Mouse (Mus musculus) limb, embryonic 12.5 days (tissue): Measurements from ENCODE around the gene Pik3c2a. TPM values are rescaled to one million over a fixed set of nuclear protein-coding genes. Genes with fewer than 3 reads are reported as not detected.

Experiments
- ATAC-seq: fragments of 200-750 bp; cut with Nextera tagmentation; 2 replicates; pipeline ENCODE4 v1.8.0; 2017; ENCODE audit warnings: low read depth, moderate TSS enrichment; ENCODE audit not compliant: insufficient number of reproducible peaks, insufficient read depth, low FRiP score, low TSS enrichment
- H3K27ac ChIP-seq: fragments of 300-500 bp; sonication (generic); 2 replicates; pipeline ENCODE4 v1.5.1; 2016; ENCODE audit warnings: mild to moderate bottlenecking, moderate library complexity
- H3K27me3 ChIP-seq: fragments of 300-500 bp; sonication (generic); 2 replicates; pipeline ENCODE4 v1.6.1; 2016; ENCODE audit warnings: mild to moderate bottlenecking, moderate library complexity
- H3K36me3 ChIP-seq: fragments of 300-500 bp; sonication (generic); 2 replicates; pipeline ENCODE4 v1.6.1; 2016; ENCODE audit warnings: mild to moderate bottlenecking, moderate library complexity
- H3K4me1 ChIP-seq: fragments of 300-500 bp; sonication (generic); replicated peaks from 2 replicates; pipeline ENCODE4 v1.6.1; 2016
- H3K4me2 ChIP-seq: fragments of 300-500 bp; sonication (generic); 2 replicates; pipeline ENCODE4 v1.6.1; 2016; ENCODE audit warnings: mild to moderate bottlenecking, moderate library complexity
- H3K4me3 ChIP-seq: fragments of 300-500 bp; sonication (generic); replicated peaks from 2 replicates; pipeline ENCODE4 v1.5.1; 2016; ENCODE audit warnings: mild to moderate bottlenecking
- H3K9ac ChIP-seq: fragments of 300-500 bp; sonication (generic); replicated peaks from 2 replicates; pipeline ENCODE4 v1.6.1; 2016; ENCODE audit warnings: mild to moderate bottlenecking, moderate library complexity
- H3K9me3 ChIP-seq: fragments of 300-500 bp; sonication (generic); 2 replicates; pipeline ENCODE4 v1.6.1; 2016; ENCODE audit warnings: mild to moderate bottlenecking, moderate library complexity
- WGBS: fragments of 180-500 bp; shearing (Covaris S2); methylation state at CpG from one replicate; pipeline ENCODE4 v1.1.7; 2016; 5-methylcytosine and 5-hydroxymethylcytosine counted together
- polyA plus RNA-seq: library from polyadenylated mRNA; unstranded; fragments of >200 nt; fragmentation: Nextera tagmentation; extraction: Ambion mirVana; gene quantifications from 2 replicates; pipeline ENCODE4 v1.2.1, GENCODE M21; 2016

Pik3c2a gene
- polyA plus RNA-seq, 1 experiment from 2014 or later, result 38.5 TPM

DNA sequence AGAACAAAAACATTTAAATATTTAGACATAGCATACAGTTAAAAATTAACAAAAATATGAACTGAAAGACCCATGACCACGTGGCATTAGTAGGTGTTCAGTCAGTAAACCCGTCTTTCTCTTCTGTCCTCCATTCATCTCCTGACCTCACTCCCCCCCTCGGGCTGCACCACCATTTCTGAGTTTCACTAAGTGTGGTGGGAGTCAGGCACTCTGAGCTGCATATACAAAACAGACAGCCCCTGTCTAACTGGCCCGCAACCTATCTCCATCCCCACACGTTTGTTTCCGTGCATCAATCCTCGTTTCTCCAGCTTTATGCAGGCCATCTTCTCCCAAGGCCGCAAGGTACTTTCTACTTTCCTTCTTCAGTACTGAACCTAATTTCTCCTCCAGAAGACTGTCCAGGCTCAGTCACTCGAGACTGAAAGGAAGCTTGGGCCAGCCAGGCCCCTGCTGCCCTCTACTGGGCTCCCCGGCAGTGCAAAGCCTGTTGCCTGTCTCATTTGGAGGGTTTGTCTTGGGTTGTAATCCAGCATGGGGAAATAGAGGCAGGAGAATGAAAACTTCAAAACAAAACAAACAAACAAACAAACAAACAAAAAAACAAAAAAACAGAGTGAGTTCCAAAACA lies 119.8 kb downstream of the Pik3c2a start:
- peaks cover 7% of the 10 kb centered on the region; the same call in 1 of the 2 replicates for H3K36me3 ChIP-seq
- no peak overlapping the region for H3K4me2 ChIP-seq
- WGBS, result 36% methylated on average over 10 of the region's 10 CpGs
- H3K27me3 ChIP-seq, result no peaks in the 10 kb centered on the region
- no peak overlapping the region for H3K9ac ChIP-seq
- no peak overlapping the region for H3K4me3 ChIP-seq
- H3K9me3 ChIP-seq, result no peaks in the 10 kb centered on the region
- H3K4me1 ChIP-seq, result no peaks in the 10 kb centered on the region
- ATAC-seq, result no peak
- no peak overlapping the region for H3K27ac ChIP-seq

DNA sequence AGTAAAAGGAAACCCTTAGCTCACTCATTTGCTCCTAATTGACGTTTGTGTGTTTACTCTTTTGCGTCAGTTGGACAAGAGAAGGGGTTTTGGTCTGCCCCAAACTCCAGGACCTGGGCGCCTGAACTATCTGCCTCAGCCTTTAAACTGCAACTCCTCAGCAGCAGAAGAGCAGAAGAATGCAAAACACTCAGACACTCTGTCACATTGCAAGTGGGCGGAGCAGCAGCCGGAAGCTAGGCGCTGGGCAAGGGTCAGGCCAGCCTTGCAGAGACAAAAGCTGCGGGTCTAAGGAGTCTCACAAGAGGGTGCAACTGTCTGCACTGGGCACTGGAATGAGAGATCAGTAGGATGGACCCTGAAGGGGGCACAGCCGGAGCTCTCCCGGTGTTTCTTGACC lies 133.8 kb downstream of the Pik3c2a start:
- Histone ChIP-seq H3K4me2 (peak overlapping the region; percentile 21; the same call in 1 of the 2 replicates), H3K27ac (no peak overlapping the region), H3K4me3 (no peak overlapping the region), H3K9me3 (no peaks in the 10 kb centered on the region), H3K4me1 (peaks cover 17% of the 10 kb centered on the region), H3K9ac (no peak overlapping the region), H3K27me3 (peaks cover 40% of the 10 kb centered on the region), H3K36me3 (no peaks in the 10 kb centered on the region)
- 19% methylated on average over 9 of the region's 9 CpGs for WGBS
- no peak for ATAC-seq

DNA sequence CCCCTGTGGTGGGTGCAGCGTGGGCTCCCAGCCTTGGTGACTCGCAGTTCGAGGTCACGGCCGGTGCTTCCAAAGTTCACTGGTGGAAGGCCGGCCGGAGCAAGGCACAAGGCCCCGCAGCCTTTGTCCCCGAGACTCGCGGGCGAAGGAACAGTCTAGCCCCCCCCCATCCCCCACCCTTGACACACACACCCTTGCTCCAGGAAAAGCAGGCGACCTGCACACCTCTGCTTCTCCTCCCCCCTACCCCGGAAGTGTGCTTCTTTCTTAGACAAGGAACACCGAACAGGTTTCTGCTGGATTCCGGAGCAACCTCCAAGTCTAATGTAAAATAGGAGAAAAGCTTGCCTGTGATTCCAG lies 134.6 kb downstream of the Pik3c2a start:
- Histone ChIP-seq H3K9ac (no peak overlapping the region), H3K27ac (no peak overlapping the region)
- ATAC-seq, result no peak

DNA sequence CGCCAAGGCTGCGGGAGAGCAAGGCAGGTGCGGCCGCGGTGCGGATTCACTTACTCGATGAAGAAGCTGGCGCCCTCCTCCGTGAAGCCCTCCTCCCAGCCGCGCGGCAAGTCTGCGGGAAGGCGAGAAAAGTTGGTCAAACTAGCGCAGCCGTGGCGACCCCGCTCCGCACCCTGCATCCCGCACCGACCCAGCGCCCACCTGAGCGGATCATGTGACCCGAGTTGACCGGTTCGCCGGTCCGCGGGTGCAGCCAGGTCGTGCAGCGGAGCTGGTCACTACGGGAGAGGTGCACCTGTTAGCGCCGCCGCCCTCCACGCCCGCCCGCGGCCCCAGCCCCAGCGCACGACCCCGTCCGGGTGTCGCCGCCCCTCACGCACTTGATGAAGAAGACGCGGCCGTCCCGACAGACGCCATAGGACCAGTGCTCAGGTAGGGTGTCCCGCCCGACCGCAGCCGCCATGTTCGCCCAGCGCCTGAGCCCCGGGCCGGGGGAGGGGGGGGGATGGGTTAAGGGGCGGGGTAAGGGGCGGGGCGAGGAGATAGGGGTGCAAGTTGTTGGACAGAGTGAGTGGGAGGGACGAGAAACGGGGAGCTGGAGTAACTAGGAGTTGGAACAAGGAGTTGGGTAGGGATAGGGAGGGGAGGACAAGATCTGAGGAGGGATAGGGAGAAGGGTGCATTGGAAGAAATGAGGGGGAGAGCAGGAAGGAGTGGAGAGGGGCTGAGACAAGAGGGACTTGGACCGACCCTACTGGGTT lies 135.2 kb downstream of the Pik3c2a start, which contains the start of gene Plekha7:
TSS of gene Plekha7 (minus strand) at position 506 of the 761 bp plus-strand sequence.
- peaks cover 17% of the 10 kb centered on the region for H3K4me1 ChIP-seq
- H3K9me3 ChIP-seq, result no peaks in the 10 kb centered on the region
- peak within 1 kb of the TSS; percentile 61 for H3K9ac ChIP-seq
- H3K36me3 ChIP-seq, result no peaks in the 10 kb centered on the region
- peak; percentile 62 for ATAC-seq
- H3K4me3 ChIP-seq, result peak within 1 kb of the TSS; percentile 71
- peak within 1 kb of the TSS; percentile 100 for H3K4me2 ChIP-seq
- WGBS, result under 1% methylated on average over 59 of the region's 65 CpGs
- H3K27ac ChIP-seq, result no peak within 1 kb of the TSS
- H3K27me3 ChIP-seq, result peaks cover 40% of the 10 kb centered on the region

More for the DNA sequence above, 134.6 kb downstream of the Pik3c2a start:
- WGBS, result 4% methylated on average over 16 of the region's 16 CpGs
- peak overlapping the region; percentile 100 for H3K4me2 ChIP-seq
- peaks cover 40% of the 10 kb centered on the region for H3K27me3 ChIP-seq
- no peaks in the 10 kb centered on the region for H3K9me3 ChIP-seq
- peak overlapping the region; percentile 71 for H3K4me3 ChIP-seq
- no peaks in the 10 kb centered on the region for H3K36me3 ChIP-seq
- H3K4me1 ChIP-seq, result peaks cover 17% of the 10 kb centered on the region

DNA sequence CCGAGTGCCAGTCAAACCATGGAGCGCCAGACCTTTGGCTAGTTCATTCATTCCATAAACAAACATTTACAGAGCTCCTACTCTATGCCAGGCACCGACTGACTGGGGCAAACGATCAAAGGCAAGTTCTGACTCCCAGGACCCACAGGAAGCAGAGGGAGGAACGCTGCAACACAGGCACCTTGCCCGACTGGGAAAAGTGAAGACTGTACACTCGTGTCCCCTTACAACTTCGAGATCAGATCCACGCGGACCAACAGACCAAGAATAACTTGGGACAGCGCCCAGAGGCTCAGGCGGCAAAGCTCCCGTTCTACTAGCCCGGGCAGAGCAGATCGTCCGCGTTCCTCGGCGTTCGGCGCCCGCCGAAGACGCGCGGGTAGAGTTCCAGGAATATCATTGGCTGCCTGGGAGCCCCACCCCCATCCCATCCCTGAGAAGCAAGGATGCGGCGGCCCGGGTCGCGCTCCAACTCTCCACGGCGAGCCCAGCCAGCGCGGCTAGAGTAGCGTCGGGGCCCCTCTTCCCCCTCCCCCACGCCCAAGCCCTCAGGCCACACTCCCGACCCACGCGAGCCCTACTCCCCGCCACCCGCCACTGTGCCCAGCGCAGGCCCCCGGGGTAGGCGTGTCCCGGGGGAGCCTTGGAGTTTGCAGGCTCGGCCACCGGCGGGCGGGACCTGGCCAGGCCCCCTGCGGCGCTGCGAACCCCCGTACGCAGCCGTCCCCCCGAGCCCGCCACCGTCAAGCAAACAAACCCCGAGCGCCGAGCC lies 136.0 kb downstream of the Pik3c2a start:
- Histone ChIP-seq H3K27ac (no peak overlapping the region), H3K27me3 (peaks cover 40% of the 10 kb centered on the region), H3K36me3 (no peaks in the 10 kb centered on the region), H3K9ac (peak overlapping the region; percentile 61), H3K4me1 (peaks cover 17% of the 10 kb centered on the region), H3K9me3 (no peaks in the 10 kb centered on the region), H3K4me2 (peak overlapping the region; percentile 100), H3K4me3 (peak overlapping the region; percentile 71)
- ATAC-seq, result peak; percentile 68
- under 1% methylated on average over 63 of the region's 63 CpGs for WGBS

DNA sequence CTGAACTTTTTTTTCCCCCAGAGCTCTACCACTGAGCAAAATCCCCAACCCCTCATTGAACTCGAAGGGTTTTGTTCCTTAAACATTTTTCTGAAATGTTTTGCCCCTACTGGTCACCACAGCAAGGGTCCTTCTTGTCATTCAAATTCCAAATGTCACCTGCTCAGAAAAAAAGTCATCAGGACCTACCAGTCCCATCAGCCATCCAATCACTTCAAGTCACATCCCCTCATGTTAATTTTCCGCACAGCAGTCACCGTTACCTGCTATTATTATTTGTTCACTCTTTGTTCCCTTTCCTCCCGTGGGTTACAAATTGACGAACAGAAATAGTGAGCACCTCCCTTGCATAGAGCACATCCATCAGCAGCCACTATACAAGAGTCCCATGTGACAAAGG lies 136.6 kb downstream of the Pik3c2a start:
- Histone ChIP-seq H3K9me3 (no peaks in the 10 kb centered on the region), H3K27me3 (peaks cover 40% of the 10 kb centered on the region), H3K36me3 (no peaks in the 10 kb centered on the region), H3K9ac (no peak overlapping the region), H3K4me3 (peak overlapping the region; percentile 71), H3K27ac (no peak overlapping the region), H3K4me1 (peaks cover 17% of the 10 kb centered on the region), H3K4me2 (peak overlapping the region; percentile 100)
- ATAC-seq, result no peak
- WGBS, result 20% methylated on average over 5 of the region's 5 CpGs

DNA sequence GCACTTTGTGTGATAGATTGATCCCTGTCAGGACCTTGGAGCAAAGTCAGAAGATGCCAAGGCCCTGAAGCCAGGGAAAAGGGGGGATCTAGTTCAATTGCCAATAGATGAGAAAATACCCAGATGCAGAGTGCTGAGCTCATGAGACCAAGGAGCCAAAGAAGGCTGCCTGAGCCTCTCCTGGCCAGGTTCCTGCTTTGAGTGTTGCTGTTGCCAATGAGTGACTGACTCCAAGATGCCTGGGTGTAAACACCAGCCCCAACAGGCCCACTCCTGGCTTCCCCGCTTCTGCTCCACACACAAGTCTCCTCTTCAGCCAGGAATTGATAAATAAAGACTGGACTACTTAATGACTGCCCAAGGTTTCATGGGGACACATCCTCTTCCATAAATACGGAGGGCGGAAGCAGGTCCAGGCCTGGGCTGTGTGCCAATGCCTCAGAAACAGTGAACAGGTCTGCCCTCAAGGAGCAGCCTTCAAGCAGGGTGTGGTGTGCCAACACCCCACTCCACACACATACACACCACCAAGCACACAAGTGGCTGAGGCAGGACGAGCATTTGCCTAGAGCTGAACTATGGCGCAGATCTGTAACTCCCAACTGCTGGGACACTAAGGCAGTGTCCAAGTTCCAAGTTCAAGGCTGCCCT lies 141.5 kb downstream of the Pik3c2a start:
- no peak overlapping the region for H3K9ac ChIP-seq
- no peak overlapping the region for H3K4me3 ChIP-seq
- peaks cover 17% of the 10 kb centered on the region for H3K27me3 ChIP-seq
- H3K9me3 ChIP-seq, result no peaks in the 10 kb centered on the region
- WGBS, result 89% methylated on average over 5 of the region's 5 CpGs
- 0 out of 2 replicates have a peak, but pooled peaks cover 4% of the 10 kb centered on the region for H3K4me1 ChIP-seq
- no peak overlapping the region for H3K27ac ChIP-seq
- no peak overlapping the region for H3K4me2 ChIP-seq
- no peaks in the 10 kb centered on the region for H3K36me3 ChIP-seq
- ATAC-seq, result peak; percentile 22; the same call in 1 of the 2 replicates

DNA sequence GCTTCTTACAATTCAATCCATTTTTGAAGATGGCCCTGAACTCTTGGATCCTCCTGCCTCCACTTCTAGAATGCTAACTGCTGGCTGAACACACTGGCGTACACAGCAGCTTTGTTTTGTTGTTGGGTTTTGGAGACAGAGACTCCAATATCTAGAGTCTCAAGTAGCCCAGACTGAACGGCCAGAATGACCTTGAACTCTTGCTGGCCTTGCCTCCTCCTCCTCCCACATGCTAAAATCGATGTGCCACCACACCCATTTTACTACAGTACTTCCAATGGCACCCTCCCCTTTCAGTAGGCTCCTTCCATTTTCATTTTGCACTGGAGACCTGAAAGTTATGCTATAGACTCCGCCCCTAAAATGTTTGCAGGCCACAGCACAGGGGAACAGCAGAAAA lies 142.1 kb downstream of the Pik3c2a start:
- no peak overlapping the region for H3K27ac ChIP-seq
- no peak overlapping the region for H3K4me3 ChIP-seq
- ATAC-seq, result no peak
- H3K27me3 ChIP-seq, result peaks cover 11% of the 10 kb centered on the region
- H3K4me1 ChIP-seq, result 0 out of 2 replicates have a peak, but pooled peaks cover 4% of the 10 kb centered on the region
- H3K36me3 ChIP-seq, result no peaks in the 10 kb centered on the region
- no peak overlapping the region for H3K9ac ChIP-seq
- H3K9me3 ChIP-seq, result no peaks in the 10 kb centered on the region
- H3K4me2 ChIP-seq, result no peak overlapping the region
- WGBS, result 88% methylated on average over 4 of the region's 4 CpGs

DNA sequence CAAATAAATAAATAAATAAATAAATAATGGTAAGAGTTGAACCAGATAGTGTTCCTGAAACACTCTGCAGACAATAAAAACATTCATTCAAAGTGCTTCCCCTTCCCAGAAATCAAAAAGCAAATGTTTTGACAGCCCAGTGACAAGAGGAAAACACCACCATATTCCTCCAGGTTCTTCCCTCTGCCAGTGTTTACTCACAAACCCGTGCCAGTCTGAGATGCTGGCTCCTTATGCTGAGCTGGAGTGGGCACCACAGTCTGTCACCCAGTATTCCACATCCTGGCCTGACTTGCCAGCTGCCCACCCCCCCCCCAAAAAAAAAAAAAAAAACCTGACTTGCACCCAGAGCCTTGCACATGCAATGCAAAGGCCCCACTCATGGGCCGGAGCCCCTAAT lies 144.4 kb downstream of the Pik3c2a start:
- Histone ChIP-seq H3K4me2 (no peak overlapping the region), H3K36me3 (no peaks in the 10 kb centered on the region), H3K9ac (no peak overlapping the region), H3K4me1 (peaks cover 19% of the 10 kb centered on the region), H3K27me3 (no peaks in the 10 kb centered on the region), H3K27ac (no peak overlapping the region), H3K9me3 (no peaks in the 10 kb centered on the region), H3K4me3 (no peak overlapping the region)
- WGBS, result 81% methylated on average over 2 of the region's 2 CpGs
- ATAC-seq, result no peak

DNA sequence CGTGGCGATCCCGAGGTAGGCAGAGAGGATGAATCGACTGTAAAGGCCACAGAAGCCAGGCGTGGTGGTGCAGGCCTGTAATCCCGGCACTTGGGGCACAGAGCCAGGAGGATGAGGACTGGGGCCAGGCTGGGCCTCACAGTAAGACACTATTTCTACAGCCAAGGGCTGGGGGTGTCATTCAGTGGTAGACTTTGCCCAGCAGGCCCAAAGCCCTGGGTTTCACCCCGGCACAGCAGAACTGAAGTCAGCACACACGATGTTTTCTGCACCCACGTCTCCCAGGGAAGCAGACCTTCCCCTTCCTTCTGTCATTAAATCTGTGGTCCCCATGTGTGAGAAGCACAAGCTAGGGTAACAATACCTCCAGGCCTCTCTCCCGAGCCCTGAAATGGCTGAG lies 144.9 kb downstream of the Pik3c2a start:
- 78% methylated on average over 10 of the region's 10 CpGs for WGBS
- Histone ChIP-seq H3K4me3 (no peak overlapping the region), H3K27ac (no peak overlapping the region), H3K4me1 (peaks cover 19% of the 10 kb centered on the region), H3K36me3 (no peaks in the 10 kb centered on the region), H3K4me2 (no peak overlapping the region), H3K9ac (no peak overlapping the region), H3K27me3 (no peaks in the 10 kb centered on the region), H3K9me3 (no peaks in the 10 kb centered on the region)
- ATAC-seq, result no peak

DNA sequence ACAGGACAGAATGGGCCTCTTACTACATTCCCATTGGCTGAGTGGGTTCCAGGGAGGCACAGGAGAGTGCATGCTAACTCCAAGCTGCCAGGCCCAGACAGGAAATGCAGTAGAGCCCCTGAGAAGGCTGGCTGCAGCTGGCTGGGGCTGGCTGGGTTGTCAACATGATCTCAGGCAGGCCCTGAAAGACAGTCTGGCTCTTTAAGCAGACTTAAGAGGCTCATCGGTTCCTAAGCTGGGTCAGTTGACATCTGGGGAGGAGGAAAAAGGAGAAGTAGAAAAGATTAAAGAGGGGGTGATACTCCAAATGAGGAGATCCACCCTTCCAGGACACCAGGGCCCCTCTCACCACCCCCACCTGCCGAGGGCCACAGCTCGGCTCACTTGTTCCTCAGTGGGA lies 148.3 kb downstream of the Pik3c2a start:
- 0 out of 2 replicates have a peak overlapping the region, but pooled peaks have one; percentile 26 for H3K27ac ChIP-seq
- H3K4me3 ChIP-seq, result no peak overlapping the region
- no peaks in the 10 kb centered on the region for H3K36me3 ChIP-seq
- WGBS, result 67% methylated on average over 3 of the region's 3 CpGs
- H3K4me2 ChIP-seq, result no peak overlapping the region
- H3K4me1 ChIP-seq, result peaks cover 28% of the 10 kb centered on the region
- ATAC-seq, result no peak
- no peaks in the 10 kb centered on the region for H3K9me3 ChIP-seq
- H3K27me3 ChIP-seq, result no peaks in the 10 kb centered on the region
- H3K9ac ChIP-seq, result no peak overlapping the region
